Mouse (Mus musculus) embryonic facial prominence, embryonic 10.5 days (tissue): ENCODE data around the gene Mfsd13b. TPM values are rescaled to one million over a fixed set of nuclear protein-coding genes. Genes with fewer than 3 reads are reported as not detected.
A peak's percentile ranks its signal among the peaks of the same experiment; 100 is the strongest.

ENCODE experiments used
- DNase-seq: peaks from one replicate; pipeline ENCODE4 v3.0.0-alpha.2; 2017; ENCODE audit warnings: low spot score
- H3K27ac ChIP-seq: fragments of 300-500 bp; sonication (generic); replicated peaks from 2 replicates; pipeline ENCODE4 v1.5.1; 2016; ENCODE audit warnings: mild to moderate bottlenecking
- H3K27me3 ChIP-seq: fragments of 300-500 bp; sonication (generic); replicated peaks from 2 replicates; pipeline ENCODE4 v1.6.1; 2016; ENCODE audit warnings: low read depth, mild to moderate bottlenecking; ENCODE audit not compliant: poor library complexity, severe bottlenecking
- H3K36me3 ChIP-seq: fragments of 300-500 bp; sonication (generic); replicated peaks from 2 replicates; pipeline ENCODE4 v1.6.1; 2016; ENCODE audit warnings: mild to moderate bottlenecking, moderate library complexity
- H3K4me1 ChIP-seq: fragments of 300-500 bp; sonication (generic); 2 replicates; pipeline ENCODE4 v1.6.1; 2016
- H3K4me3 ChIP-seq: fragments of 300-500 bp; sonication (generic); 2 replicates; pipeline ENCODE4 v1.5.1; 2016; ENCODE audit warnings: mild to moderate bottlenecking, moderate library complexity
- H3K9me3 ChIP-seq: fragments of 300-500 bp; sonication (generic); 2 replicates; pipeline ENCODE4 v1.6.1; 2016; ENCODE audit warnings: mild to moderate bottlenecking
- WGBS: fragments of 180-500 bp; shearing (Covaris S2); methylation state at CpG from one replicate; pipeline ENCODE4 v1.1.7; 2016; 5-methylcytosine and 5-hydroxymethylcytosine counted together
- polyA plus RNA-seq: library from polyadenylated mRNA; unstranded; fragments of >200 nt; fragmentation: Nextera tagmentation; extraction: Ambion mirVana; gene quantifications from 2 replicates; pipeline ENCODE4 v1.2.1, GENCODE M21; 2016

The Mfsd13b gene
- polyA plus RNA-seq, 1 experiment from 2014 or later = 0.62 TPM

GRCm38 (mm10) chr7:121033856-121034652 lies 51.7 kb downstream of the Mfsd13b start, which contains the start of gene Mettl9:
Mettl9 (plus strand) TSS chr7:121034445.
- DNase-seq = peak; percentile 98
- peak within 1 kb of the TSS; percentile 91 for H3K4me3 ChIP-seq
- 2% methylated on average over 43 of the region's 43 CpGs for WGBS
- H3K4me1 ChIP-seq = peaks cover 27% of the 10 kb centered on the region
- peaks cover 30% of the 10 kb centered on the region for H3K27me3 ChIP-seq
- H3K9me3 ChIP-seq = no peaks in the 10 kb centered on the region
- peaks cover 9% of the 10 kb centered on the region; the same call in 1 of the 2 replicates for H3K36me3 ChIP-seq
- H3K27ac ChIP-seq = peak within 1 kb of the TSS; percentile 100

GRCm38 (mm10) chr7:121034701-121035141 lies 52.4 kb downstream of the Mfsd13b start:
- DNase-seq = no peak
- Histone ChIP-seq H3K4me3 (peak overlapping the region; percentile 91), H3K27ac (peak overlapping the region; percentile 100), H3K4me1 (peaks cover 27% of the 10 kb centered on the region), H3K36me3 (peaks cover 9% of the 10 kb centered on the region; the same call in 1 of the 2 replicates), H3K9me3 (no peaks in the 10 kb centered on the region), H3K27me3 (peaks cover 24% of the 10 kb centered on the region)
- under 1% methylated on average over 63 of the region's 63 CpGs for WGBS

GRCm38 (mm10) chr7:121035161-121035721 lies 52.9 kb downstream of the Mfsd13b start:
- peak overlapping the region; percentile 100 for H3K27ac ChIP-seq
- peaks cover 30% of the 10 kb centered on the region for H3K4me1 ChIP-seq
- peaks cover 9% of the 10 kb centered on the region; the same call in 1 of the 2 replicates for H3K36me3 ChIP-seq
- H3K9me3 ChIP-seq = no peaks in the 10 kb centered on the region
- H3K27me3 ChIP-seq = peaks cover 22% of the 10 kb centered on the region
- WGBS = under 1% methylated on average over 24 of the region's 24 CpGs
- H3K4me3 ChIP-seq = peak overlapping the region; percentile 91
- peak; percentile 65 for DNase-seq

- 0 out of 2 replicates have a peak, but pooled peaks cover 5% of the 10 kb centered on the region for H3K9me3 ChIP-seq
- peaks cover 20% of the 10 kb centered on the region for H3K36me3 ChIP-seq
- 91% methylated on average over 4 of the region's 4 CpGs for WGBS
These were observed 58.3 kb downstream of the Mfsd13b start for GRCm38 (mm10) chr7:121040595-121040994.

GRCm38 (mm10) chr7:121041989-121042388 lies 59.7 kb downstream of the Mfsd13b start:
- Histone ChIP-seq H3K4me3 (no peak overlapping the region), H3K4me1 (peaks cover 18% of the 10 kb centered on the region), H3K27ac (no peak overlapping the region), H3K9me3 (0 out of 2 replicates have a peak, but pooled peaks cover 5% of the 10 kb centered on the region), H3K27me3 (no peaks in the 10 kb centered on the region), H3K36me3 (peaks cover 11% of the 10 kb centered on the region)
- no peak for DNase-seq
- 85% methylated on average over 1 of the region's 1 CpGs for WGBS

More at GRCm38 (mm10) chr7:121040595-121040994, 58.3 kb downstream of the Mfsd13b start:
- no peak for DNase-seq
- Histone ChIP-seq H3K27ac (no peak overlapping the region), H3K4me1 (peaks cover 30% of the 10 kb centered on the region), H3K4me3 (no peak overlapping the region), H3K27me3 (no peaks in the 10 kb centered on the region)

- Histone ChIP-seq H3K4me3 (no peak overlapping the region), H3K36me3 (peaks cover 12% of the 10 kb centered on the region), H3K4me1 (peaks cover 8% of the 10 kb centered on the region), H3K27ac (no peak overlapping the region), H3K9me3 (0 out of 2 replicates have a peak, but pooled peaks cover 5% of the 10 kb centered on the region), H3K27me3 (no peaks in the 10 kb centered on the region)
- 95% methylated on average over 3 of the region's 3 CpGs for WGBS
- no peak for DNase-seq
These were observed 60.7 kb downstream of the Mfsd13b start for GRCm38 (mm10) chr7:121043004-121043403.

GRCm38 (mm10) chr7:121043510-121043909 lies 61.2 kb downstream of the Mfsd13b start:
- Histone ChIP-seq H3K27me3 (no peaks in the 10 kb centered on the region), H3K9me3 (0 out of 2 replicates have a peak, but pooled peaks cover 5% of the 10 kb centered on the region), H3K4me3 (no peak overlapping the region), H3K4me1 (peaks cover 6% of the 10 kb centered on the region), H3K36me3 (peaks cover 17% of the 10 kb centered on the region), H3K27ac (no peak overlapping the region)
- DNase-seq = no peak
- 89% methylated on average over 1 of the region's 1 CpGs for WGBS

GRCm38 (mm10) chr7:121044251-121044650 lies 61.9 kb downstream of the Mfsd13b start:
- peaks cover 23% of the 10 kb centered on the region for H3K36me3 ChIP-seq
- 0 out of 2 replicates have a peak, but pooled peaks cover 5% of the 10 kb centered on the region for H3K9me3 ChIP-seq
- no peaks in the 10 kb centered on the region for H3K27me3 ChIP-seq
- no peak for DNase-seq
- H3K4me3 ChIP-seq = no peak overlapping the region
- peaks cover 6% of the 10 kb centered on the region for H3K4me1 ChIP-seq
- 91% methylated on average over 1 of the region's 1 CpGs for WGBS
- no peak overlapping the region for H3K27ac ChIP-seq

GRCm38 (mm10) chr7:121045671-121046453 lies 63.6 kb downstream of the Mfsd13b start:
- Histone ChIP-seq H3K9me3 (0 out of 2 replicates have a peak, but pooled peaks cover 5% of the 10 kb centered on the region), H3K27ac (no peak overlapping the region), H3K4me1 (no peaks in the 10 kb centered on the region), H3K4me3 (no peak overlapping the region), H3K27me3 (no peaks in the 10 kb centered on the region), H3K36me3 (peaks cover 39% of the 10 kb centered on the region)
- DNase-seq = no peak
- 92% methylated on average over 6 of the region's 6 CpGs for WGBS

GRCm38 (mm10) chr7:121047624-121048023 lies 65.3 kb downstream of the Mfsd13b start:
- WGBS = 97% methylated on average over 2 of the region's 2 CpGs
- no peak for DNase-seq
- Histone ChIP-seq H3K36me3 (peaks cover 57% of the 10 kb centered on the region), H3K27me3 (no peaks in the 10 kb centered on the region), H3K4me3 (no peak overlapping the region), H3K9me3 (0 out of 2 replicates have a peak, but pooled peaks cover 5% of the 10 kb centered on the region), H3K27ac (no peak overlapping the region), H3K4me1 (no peaks in the 10 kb centered on the region)

- Histone ChIP-seq H3K27me3 (no peaks in the 10 kb centered on the region), H3K4me1 (no peaks in the 10 kb centered on the region), H3K9me3 (no peaks in the 10 kb centered on the region), H3K4me3 (no peak overlapping the region), H3K36me3 (peaks cover 99% of the 10 kb centered on the region), H3K27ac (no peak overlapping the region)
- WGBS = 95% methylated on average over 4 of the region's 4 CpGs
- no peak for DNase-seq
These were observed 70.8 kb downstream of the Mfsd13b start for GRCm38 (mm10) chr7:121053071-121053470.
